Mouse (Mus musculus): ENCODE measurements around the gene Hsd17b3.

The Hsd17b3 gene

GRCm38 (mm10) chr13:64020902-64021311, 68.1 kb downstream of the Hsd17b3 start:
- DNase-seq (ENCODE audit: low spot score in 2 of 2): no peak

GRCm38 (mm10) chr13:64018586-64019141, 70.4 kb downstream of the Hsd17b3 start:
- DNase-seq (ENCODE audit: low spot score in 2 of 2): no peak

- DNase-seq (ENCODE audit: low spot score in 2 of 2): no peak
Observed at GRCm38 (mm10) chr13:64016048-64016447, 73.0 kb downstream of the Hsd17b3 start.

GRCm38 (mm10) chr13:64011157-64011556, 77.9 kb downstream of the Hsd17b3 start:
- no peak for DNase-seq (ENCODE audit: low spot score in 2 of 2)

Measured in spleen, postnatal 14 days (tissue).